Mouse (Mus musculus) hindbrain, embryonic 16.5 days (tissue): ENCODE data around the gene Ppfibp2. TPM values are rescaled to one million over a fixed set of nuclear protein-coding genes. Genes with fewer than 3 reads are reported as not detected.

Experiments used
- ATAC-seq: fragments of 200-750 bp; cut with Nextera tagmentation; 2 replicates; pipeline ENCODE4 v1.8.0; 2017; ENCODE audit warnings: moderate TSS enrichment, moderate library complexity
- H3K27ac ChIP-seq: fragments of 300-500 bp; sonication (generic); 2 replicates; pipeline ENCODE4 v1.5.1; 2014; ENCODE audit warnings: low read depth, mild to moderate bottlenecking, control low read depth, low read length, moderate library complexity
- H3K27me3 ChIP-seq: fragments of 300-500 bp; sonication (generic); replicated peaks from 2 replicates; pipeline ENCODE4 v1.6.1; 2014; ENCODE audit warnings: low read length; ENCODE audit not compliant: control insufficient read depth, insufficient read depth
- H3K36me3 ChIP-seq: fragments of 300-500 bp; sonication (generic); 2 replicates; pipeline ENCODE4 v1.6.1; 2014; ENCODE audit warnings: mild to moderate bottlenecking, low read length, moderate library complexity, mixed read lengths; ENCODE audit not compliant: control insufficient read depth, insufficient read depth
- H3K4me1 ChIP-seq: fragments of 300-500 bp; sonication (generic); 2 replicates; pipeline ENCODE4 v1.6.1; 2014; ENCODE audit warnings: low read depth, low read length; ENCODE audit not compliant: control insufficient read depth, insufficient read depth
- H3K4me2 ChIP-seq: fragments of 300-500 bp; sonication (generic); 2 replicates; pipeline ENCODE4 v1.6.1; 2014; ENCODE audit warnings: mild to moderate bottlenecking, low read length, control low read depth, moderate library complexity
- H3K4me3 ChIP-seq: fragments of 300-500 bp; sonication (generic); 2 replicates; pipeline ENCODE4 v1.5.1; 2014; ENCODE audit warnings: mild to moderate bottlenecking, low read length, control low read depth, moderate library complexity
- H3K9ac ChIP-seq: fragments of 300-500 bp; sonication (generic); 2 replicates; pipeline ENCODE4 v1.6.1; 2014; ENCODE audit warnings: low read depth, mild to moderate bottlenecking, control low read depth, low read length, moderate library complexity
- H3K9me3 ChIP-seq: fragments of 300-500 bp; sonication (generic); 2 replicates; pipeline ENCODE4 v1.6.1; 2014; ENCODE audit warnings: mild to moderate bottlenecking, low read length, moderate library complexity; ENCODE audit not compliant: control insufficient read depth
- WGBS: fragments of 180-500 bp; shearing (Covaris S2); extraction: QIAGEN DNeasy Blood & Tissue Kit; methylation state at CpG from one replicate; pipeline ENCODE4 v1.1.7; 2014; 5-methylcytosine and 5-hydroxymethylcytosine counted together
- polyA plus RNA-seq: library from polyadenylated mRNA; unstranded; fragments of >200 nt; fragmentation: Nextera tagmentation; extraction: Ambion mirVana; gene quantifications from 2 replicates; pipeline ENCODE4 v1.2.1, GENCODE M21; 2015

Gene Ppfibp2
- polyA plus RNA-seq, 1 experiment from 2014 or later, result 3.6 TPM

DNA sequence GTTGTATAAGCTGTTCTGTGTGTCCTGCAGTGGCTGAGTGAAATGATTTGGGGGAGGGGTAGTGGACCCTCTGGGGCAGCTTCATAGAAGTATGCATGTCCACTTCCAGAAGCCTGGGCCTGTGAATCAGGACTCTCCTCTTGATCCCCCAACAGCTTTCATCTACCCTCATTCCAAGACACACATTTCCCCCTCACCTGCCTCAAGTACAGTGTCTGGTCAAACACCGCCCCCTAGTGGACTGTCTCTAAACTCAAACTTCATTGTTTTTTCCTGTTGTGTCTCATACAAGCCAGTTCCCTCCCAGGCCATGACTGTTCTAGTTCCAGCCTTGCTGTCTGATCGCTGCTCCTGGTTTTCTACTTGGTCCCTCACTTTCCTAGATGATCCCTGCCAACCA, 152.9 kb downstream of the Ppfibp2 start:
- no peak overlapping the region for H3K9ac ChIP-seq
- H3K4me1 ChIP-seq, result no peaks in the 10 kb centered on the region
- no peak overlapping the region for H3K27ac ChIP-seq
- 0 out of 2 replicates have a peak, but pooled peaks cover under 1% of the 10 kb centered on the region for H3K36me3 ChIP-seq
- no peaks in the 10 kb centered on the region for H3K27me3 ChIP-seq
- no peak overlapping the region for H3K4me2 ChIP-seq
- no peaks in the 10 kb centered on the region; the same call in 1 of the 2 replicates for H3K9me3 ChIP-seq
- no peak overlapping the region for H3K4me3 ChIP-seq
- ATAC-seq, result peak; percentile 53; the same call in 1 of the 2 replicates
- 27% methylated on average over 2 of the region's 2 CpGs for WGBS

GRCm38 (mm10) chr7:107749270-107749669, 154.3 kb downstream of the Ppfibp2 start:
- Histone ChIP-seq H3K27ac (no peak overlapping the region), H3K9ac (no peak overlapping the region), H3K27me3 (no peaks in the 10 kb centered on the region), H3K4me3 (no peak overlapping the region), H3K4me1 (no peaks in the 10 kb centered on the region), H3K36me3 (no peaks in the 10 kb centered on the region), H3K4me2 (no peak overlapping the region), H3K9me3 (no peaks in the 10 kb centered on the region)
- ATAC-seq, result peak; percentile 54
- WGBS, result 3% methylated on average over 3 of the region's 3 CpGs

DNA sequence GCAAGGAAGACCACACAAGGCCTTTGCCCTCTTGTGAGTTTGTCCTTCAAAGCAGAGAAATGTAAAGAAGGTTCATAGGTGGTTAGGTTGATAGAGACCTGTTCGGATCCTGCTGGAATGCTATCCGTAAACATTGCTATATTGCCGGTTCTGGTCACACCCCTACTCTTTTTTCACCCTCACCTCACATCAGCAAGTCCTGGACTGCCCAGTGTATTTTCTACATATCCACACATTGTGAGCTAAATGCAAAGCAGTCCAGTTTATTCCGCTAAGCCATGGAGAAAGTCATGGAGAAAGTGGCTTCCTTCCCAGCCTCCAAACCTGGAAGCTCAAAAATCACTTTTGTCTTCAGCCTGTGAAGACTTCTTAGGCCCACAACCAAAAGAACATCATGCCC, 154.7 kb downstream of the Ppfibp2 start:
- no peak overlapping the region for H3K27ac ChIP-seq
- no peaks in the 10 kb centered on the region for H3K36me3 ChIP-seq
- no peak overlapping the region for H3K9ac ChIP-seq
- no peaks in the 10 kb centered on the region for H3K9me3 ChIP-seq
- H3K4me2 ChIP-seq, result no peak overlapping the region
- H3K4me1 ChIP-seq, result no peaks in the 10 kb centered on the region
- 91% methylated on average over 4 of the region's 4 CpGs for WGBS
- no peak overlapping the region for H3K4me3 ChIP-seq
- H3K27me3 ChIP-seq, result no peaks in the 10 kb centered on the region
- no peak for ATAC-seq

DNA sequence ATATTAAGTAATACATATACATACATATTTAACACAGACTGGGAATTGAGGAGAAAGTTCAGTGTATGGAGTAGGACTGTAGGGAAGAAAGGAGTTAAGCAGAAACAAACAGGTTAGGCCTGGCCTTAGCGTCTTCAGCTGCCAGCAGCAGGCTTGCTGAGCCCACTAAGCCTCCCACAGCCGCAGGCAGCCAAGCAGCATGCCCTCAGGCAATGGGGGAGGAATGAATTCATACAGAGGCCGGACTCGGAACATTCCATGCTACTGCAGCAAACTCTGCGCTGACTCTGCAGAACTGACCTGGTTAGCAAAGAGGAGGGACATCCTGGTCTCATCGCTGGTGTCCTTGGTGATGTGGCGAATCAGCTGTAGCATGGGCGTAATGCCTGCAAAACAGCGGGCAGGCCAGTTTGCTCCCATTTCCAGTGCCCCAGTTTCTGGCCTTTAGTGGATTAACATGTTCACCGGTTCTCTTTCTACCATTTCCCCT, 157.1 kb downstream of the Ppfibp2 start:
- ATAC-seq, result no peak
- Histone ChIP-seq H3K36me3 (no peaks in the 10 kb centered on the region), H3K9ac (no peak overlapping the region), H3K27ac (no peak overlapping the region), H3K4me3 (no peak overlapping the region), H3K9me3 (no peaks in the 10 kb centered on the region), H3K27me3 (no peaks in the 10 kb centered on the region), H3K4me1 (no peaks in the 10 kb centered on the region), H3K4me2 (no peak overlapping the region)
- WGBS, result 80% methylated on average over 10 of the region's 10 CpGs

DNA sequence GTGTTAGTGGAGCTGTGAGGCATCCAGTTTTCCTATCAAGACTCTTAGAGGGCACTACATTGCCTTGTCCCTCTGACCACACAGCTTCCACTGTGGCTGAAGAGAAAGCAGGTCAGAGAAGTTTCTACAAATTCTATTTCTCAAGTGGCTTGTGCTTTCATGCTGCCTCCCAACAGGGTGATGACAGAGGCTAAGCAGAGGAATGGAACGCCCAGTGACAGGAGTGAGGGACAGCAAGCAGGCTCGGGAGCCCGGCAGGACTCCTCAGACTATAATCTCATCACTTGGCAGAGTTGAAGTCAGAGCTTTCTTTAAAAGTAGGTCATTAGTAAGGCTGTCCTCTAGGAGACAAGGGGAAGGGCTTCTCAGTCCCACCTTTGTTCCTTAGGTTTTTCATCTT, 160.9 kb downstream of the Ppfibp2 start:
- no peak for ATAC-seq
- Histone ChIP-seq H3K36me3 (no peaks in the 10 kb centered on the region), H3K27me3 (no peaks in the 10 kb centered on the region; the same call in 1 of the 2 replicates), H3K27ac (no peak overlapping the region), H3K4me1 (peaks cover 3% of the 10 kb centered on the region; the same call in 1 of the 2 replicates), H3K9ac (no peak overlapping the region), H3K4me2 (no peak overlapping the region), H3K9me3 (no peaks in the 10 kb centered on the region), H3K4me3 (no peak overlapping the region)
- 73% methylated on average over 3 of the region's 3 CpGs for WGBS

DNA sequence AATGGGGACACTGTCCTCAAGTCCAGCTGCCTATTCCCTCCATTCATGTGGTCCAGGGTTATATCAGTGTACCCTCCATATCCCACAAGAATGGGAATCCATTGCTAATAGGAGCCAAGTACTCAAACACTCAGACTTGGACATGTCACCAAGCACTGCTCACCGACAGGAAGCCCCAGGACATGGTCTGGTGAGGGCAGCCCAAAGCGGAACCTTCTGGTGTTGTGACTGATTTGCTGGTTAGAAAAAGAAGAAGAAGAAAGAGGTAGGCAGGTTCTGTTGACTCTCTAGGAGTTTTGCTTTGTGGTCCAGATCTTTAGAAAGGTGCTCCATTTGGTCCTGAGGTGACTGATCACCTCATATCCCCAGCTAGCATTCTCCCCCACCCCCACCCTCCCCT, 161.7 kb downstream of the Ppfibp2 start:
- Histone ChIP-seq H3K36me3 (no peaks in the 10 kb centered on the region), H3K9ac (no peak overlapping the region), H3K4me2 (no peak overlapping the region), H3K4me1 (peaks cover 3% of the 10 kb centered on the region; the same call in 1 of the 2 replicates), H3K27ac (no peak overlapping the region), H3K9me3 (no peaks in the 10 kb centered on the region), H3K4me3 (no peak overlapping the region), H3K27me3 (no peaks in the 10 kb centered on the region; the same call in 1 of the 2 replicates)
- ATAC-seq, result no peak
- 96% methylated on average over 2 of the region's 2 CpGs for WGBS

GRCm38 (mm10) chr7:107757308-107758151, 162.5 kb downstream of the Ppfibp2 start, which contains the start of gene Cyb5r2:
TSS of gene Cyb5r2 (minus strand) at chr7:107758032.
- Histone ChIP-seq H3K9me3 (no peaks in the 10 kb centered on the region), H3K4me2 (peak within 1 kb of the TSS; percentile 74), H3K36me3 (no peaks in the 10 kb centered on the region), H3K27me3 (no peaks in the 10 kb centered on the region; the same call in 1 of the 2 replicates), H3K4me3 (peak within 1 kb of the TSS; percentile 37), H3K27ac (no peak within 1 kb of the TSS), H3K9ac (peak within 1 kb of the TSS; percentile 54), H3K4me1 (peaks cover 3% of the 10 kb centered on the region; the same call in 1 of the 2 replicates)
- peak; percentile 83; the same call in 1 of the 2 replicates for ATAC-seq
- WGBS, result 14% methylated on average over 23 of the region's 23 CpGs

DNA sequence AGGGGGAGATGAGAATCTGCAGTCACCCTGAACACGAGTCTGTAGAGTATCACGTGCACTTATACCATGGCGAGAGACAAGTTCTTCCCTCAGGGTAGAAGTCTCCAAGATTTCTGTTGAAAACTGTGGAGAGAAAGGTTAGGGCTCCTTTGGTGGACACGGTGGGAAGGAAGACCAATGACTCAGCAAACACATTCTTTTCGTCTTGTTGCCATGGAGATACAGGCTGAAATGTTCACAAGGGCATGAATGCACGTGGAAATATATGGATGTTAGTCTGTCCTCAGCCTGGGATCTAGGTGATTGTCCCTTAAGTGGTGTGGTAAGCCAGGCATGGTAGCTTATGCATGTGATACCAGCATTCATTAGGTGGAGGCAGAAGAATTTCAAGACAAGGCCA, 175.8 kb downstream of the Ppfibp2 start:
- Histone ChIP-seq H3K4me3 (no peak overlapping the region), H3K9me3 (no peaks in the 10 kb centered on the region), H3K27ac (no peak overlapping the region), H3K4me2 (no peak overlapping the region), H3K36me3 (no peaks in the 10 kb centered on the region), H3K9ac (no peak overlapping the region), H3K27me3 (no peaks in the 10 kb centered on the region), H3K4me1 (no peaks in the 10 kb centered on the region)
- 56% methylated on average over 6 of the region's 6 CpGs for WGBS
- no peak for ATAC-seq

DNA sequence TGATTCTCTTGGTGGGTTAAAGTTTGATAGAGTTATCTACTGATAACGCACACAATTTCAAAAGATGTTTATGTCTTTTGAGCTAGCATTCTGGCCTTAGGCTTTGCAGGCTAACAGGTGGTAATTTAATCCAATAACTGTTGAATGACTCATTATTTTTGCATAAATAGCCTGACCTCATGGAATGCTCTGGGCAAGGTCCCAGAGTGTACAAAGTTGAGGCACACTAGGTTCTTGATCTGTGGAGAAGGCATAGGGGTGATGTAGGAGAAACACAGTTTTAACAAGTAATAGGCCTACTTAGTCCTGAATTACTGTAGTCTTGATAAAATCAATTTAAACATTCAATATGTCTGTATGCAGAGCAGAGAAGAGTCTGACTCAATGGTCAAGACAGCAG, 183.2 kb downstream of the Ppfibp2 start:
- ATAC-seq, result no peak
- Histone ChIP-seq H3K4me1 (no peaks in the 10 kb centered on the region), H3K9ac (no peak overlapping the region), H3K36me3 (no peaks in the 10 kb centered on the region), H3K4me2 (no peak overlapping the region), H3K4me3 (no peak overlapping the region), H3K27ac (no peak overlapping the region), H3K9me3 (no peaks in the 10 kb centered on the region), H3K27me3 (no peaks in the 10 kb centered on the region)
- 96% methylated on average over 1 of the region's 1 CpGs for WGBS
